Mouse (Mus musculus): ENCODE data around the gene Oosp3. TPM values are rescaled to one million over a fixed set of nuclear protein-coding genes. Genes with fewer than 3 reads are reported as not detected.
A peak's percentile ranks its signal among the peaks of the same experiment; 100 is the strongest.

Gene Oosp3
- polyA plus RNA-seq (2016; fragmentation: Nextera tagmentation; extraction: Ambion mirVana) = not detected in 2 replicates

DNA sequence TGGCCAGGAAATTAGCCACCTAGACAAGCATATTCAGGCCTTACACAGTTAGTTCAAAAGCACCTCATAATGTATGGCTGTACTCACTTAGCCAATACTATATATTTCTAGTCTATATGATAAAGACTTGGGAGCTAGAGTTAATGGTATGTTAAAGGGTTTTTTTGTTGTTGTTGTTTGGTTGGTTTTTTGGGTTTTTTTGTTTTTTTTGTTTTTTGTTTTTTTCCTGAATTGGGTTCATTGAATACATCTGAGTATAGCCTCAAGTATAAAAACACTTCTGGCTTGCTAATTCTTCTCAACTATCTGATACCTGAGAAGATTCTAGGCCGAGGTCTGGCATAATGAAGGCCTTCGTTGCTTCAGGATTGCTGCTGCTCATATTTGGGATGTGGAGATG is at the start of gene Oosp3:
Gene Oosp3, plus strand, starts transcription at position 301 of the 400 bp plus-strand sequence.
- Histone ChIP-seq H3K4me3 (no peak within 1 kb of the TSS), H3K4me1 (no peaks in the 10 kb centered on the region), H3K27ac (no peak within 1 kb of the TSS), H3K9me3 (replicated peaks) (no peaks in the 10 kb centered on the region), H3K4me2 (no peak within 1 kb of the TSS), H3K36me3 (no peaks in the 10 kb centered on the region), H3K27me3 (replicated peaks) (no peaks in the 10 kb centered on the region), H3K9ac (no peak within 1 kb of the TSS)
- no peak for ATAC-seq
- 60% methylated on average over 2 of the region's 2 CpGs for WGBS (ENCODE audit: insufficient replicate concordance)

DNA sequence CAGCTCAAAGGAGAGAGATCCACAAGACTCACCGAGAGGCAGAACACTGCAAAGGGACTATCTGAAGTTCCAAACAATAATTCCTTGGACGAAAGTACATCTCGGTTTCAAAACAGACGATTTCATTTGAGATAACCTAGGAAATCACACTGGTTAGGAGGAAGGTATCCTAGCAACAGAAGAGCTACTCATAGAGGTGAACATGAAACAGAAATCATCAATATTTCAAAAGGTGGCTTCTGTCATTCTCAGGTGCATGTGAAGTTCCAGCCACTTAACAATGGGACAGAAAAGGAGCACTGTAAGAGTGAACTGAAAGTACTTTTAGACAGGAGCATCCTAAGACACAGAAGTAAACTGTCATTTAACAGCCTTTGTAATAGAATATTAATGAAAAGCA is 47.3 kb upstream of the Oosp3 start:
- no peak overlapping the region for H3K4me2 ChIP-seq
- ATAC-seq = no peak
- WGBS (ENCODE audit: insufficient replicate concordance) = 55% methylated on average over 4 of the region's 4 CpGs
- H3K9me3 ChIP-seq (replicated peaks) = no peaks in the 10 kb centered on the region
- H3K27ac ChIP-seq = no peak overlapping the region
- no peak overlapping the region for H3K4me3 ChIP-seq
- no peaks in the 10 kb centered on the region for H3K27me3 ChIP-seq (replicated peaks)
- no peak overlapping the region for H3K9ac ChIP-seq
- H3K4me1 ChIP-seq = no peaks in the 10 kb centered on the region
- H3K36me3 ChIP-seq = no peaks in the 10 kb centered on the region

DNA sequence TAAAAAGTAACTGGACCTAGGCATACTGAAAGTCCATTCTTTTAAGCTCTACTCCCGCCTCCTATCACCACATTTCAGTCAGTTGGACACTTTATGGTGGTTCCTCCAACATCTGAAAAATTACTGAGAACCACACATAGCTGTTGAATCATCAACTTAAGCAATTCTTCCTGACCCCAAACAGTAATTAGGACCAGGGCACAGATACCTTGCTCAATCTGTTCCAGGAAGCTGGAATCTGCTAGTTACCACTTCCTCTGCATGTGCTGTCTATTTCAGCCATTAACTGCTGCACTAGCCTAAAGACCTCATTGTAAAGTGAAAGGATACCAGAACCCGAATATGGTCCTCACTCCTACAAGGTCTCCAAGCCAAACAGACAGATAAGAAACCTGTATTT is 37.7 kb upstream of the Oosp3 start:
- Histone ChIP-seq H3K27ac (no peak overlapping the region), H3K36me3 (no peaks in the 10 kb centered on the region), H3K4me2 (no peak overlapping the region), H3K27me3 (replicated peaks) (no peaks in the 10 kb centered on the region), H3K9me3 (replicated peaks) (no peaks in the 10 kb centered on the region), H3K9ac (no peak overlapping the region), H3K4me3 (no peak overlapping the region), H3K4me1 (peaks cover 10% of the 10 kb centered on the region)
- WGBS (ENCODE audit: insufficient replicate concordance) = 37% methylated on average over 2 of the region's 2 CpGs
- no peak for ATAC-seq

DNA sequence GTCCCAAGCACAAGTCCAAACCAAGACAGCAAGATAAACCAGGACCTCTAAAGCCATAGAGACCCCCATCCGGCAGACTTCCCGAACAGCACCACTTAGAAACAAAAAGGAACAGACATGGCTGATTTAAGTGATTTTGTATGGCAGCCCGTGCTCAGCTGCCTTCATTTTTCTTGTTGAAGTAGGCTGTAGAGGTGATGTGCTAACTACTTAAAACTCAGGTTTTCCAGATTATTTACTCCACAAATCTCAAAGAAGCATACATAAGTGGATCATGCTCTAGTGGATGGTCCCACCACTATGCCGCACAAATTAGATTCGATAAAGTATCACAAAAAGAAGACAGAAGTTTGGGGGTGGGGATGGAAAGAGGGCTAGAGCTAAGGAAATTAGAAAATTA is 36.4 kb upstream of the Oosp3 start, which contains the start of gene Oosp2:
Gene Oosp2, minus strand, starts transcription at position 101 of the 400 bp plus-strand sequence.
- H3K27ac ChIP-seq = no peak within 1 kb of the TSS
- ATAC-seq = no peak
- peaks cover 10% of the 10 kb centered on the region for H3K4me1 ChIP-seq
- H3K4me3 ChIP-seq = no peak within 1 kb of the TSS
- no peaks in the 10 kb centered on the region for H3K36me3 ChIP-seq
- WGBS (ENCODE audit: insufficient replicate concordance) = 83% methylated on average over 5 of the region's 5 CpGs
- H3K9ac ChIP-seq = no peak within 1 kb of the TSS
- H3K9me3 ChIP-seq (replicated peaks) = no peaks in the 10 kb centered on the region
- 0 out of 2 replicates have a peak within 1 kb of the TSS, but pooled peaks have one; percentile 14 for H3K4me2 ChIP-seq
- no peaks in the 10 kb centered on the region for H3K27me3 ChIP-seq (replicated peaks)

DNA sequence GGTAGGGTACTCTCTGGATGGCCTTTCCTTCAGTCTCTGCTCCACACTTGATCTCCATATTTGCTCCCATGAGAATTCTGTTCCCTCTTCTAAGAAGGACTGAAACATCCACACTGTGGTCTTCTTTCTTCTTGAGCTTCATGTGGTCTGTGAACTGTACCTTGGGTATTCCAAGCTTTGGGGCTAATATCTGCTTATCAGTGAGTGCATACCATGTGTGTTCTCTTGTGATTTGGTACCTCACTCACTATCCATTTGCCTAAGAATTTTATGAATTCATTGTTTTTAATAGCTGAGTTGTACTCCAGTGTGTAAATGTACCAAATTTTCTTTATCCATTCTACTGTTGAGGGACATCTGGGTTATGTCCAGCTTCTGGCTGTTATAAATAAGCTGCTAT is 35.3 kb upstream of the Oosp3 start:
- peaks cover 10% of the 10 kb centered on the region for H3K4me1 ChIP-seq
- no peak for ATAC-seq
- H3K9ac ChIP-seq = no peak overlapping the region
- H3K36me3 ChIP-seq = no peaks in the 10 kb centered on the region
- no peak overlapping the region for H3K27ac ChIP-seq
- H3K27me3 ChIP-seq (replicated peaks) = no peaks in the 10 kb centered on the region
- H3K4me2 ChIP-seq = 0 out of 2 replicates have a peak overlapping the region, but pooled peaks have one; percentile 14
- no peaks in the 10 kb centered on the region for H3K9me3 ChIP-seq (replicated peaks)
- H3K4me3 ChIP-seq = no peak overlapping the region

DNA sequence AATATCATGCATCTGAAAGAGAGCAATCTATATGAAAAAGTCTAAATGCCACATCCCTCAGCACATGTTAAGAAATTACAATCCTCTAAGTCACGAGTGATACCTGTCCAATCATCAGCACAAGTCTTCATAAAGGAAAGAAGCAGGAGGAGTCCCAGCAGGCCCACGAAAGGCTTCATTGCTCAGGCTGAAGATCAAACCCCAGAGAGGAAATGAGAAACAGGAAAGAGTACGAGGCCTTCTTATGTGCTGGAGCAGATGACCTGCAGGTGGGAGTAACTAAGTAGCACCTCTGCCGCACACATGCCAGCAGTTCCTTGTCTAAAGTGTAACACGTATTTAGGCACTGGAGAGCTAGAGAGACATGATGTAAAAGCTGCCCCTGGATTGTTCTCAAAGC is 6.0 kb upstream of the Oosp3 start, which contains the start of gene Oosp1:
Gene Oosp1, minus strand, starts transcription at position 312 of the 400 bp plus-strand sequence.
- Histone ChIP-seq H3K4me1 (no peaks in the 10 kb centered on the region), H3K9ac (no peak within 1 kb of the TSS), H3K4me2 (no peak within 1 kb of the TSS), H3K4me3 (no peak within 1 kb of the TSS), H3K36me3 (no peaks in the 10 kb centered on the region), H3K27me3 (replicated peaks) (no peaks in the 10 kb centered on the region), H3K9me3 (replicated peaks) (no peaks in the 10 kb centered on the region), H3K27ac (no peak within 1 kb of the TSS)
- 43% methylated on average over 5 of the region's 5 CpGs for WGBS (ENCODE audit: insufficient replicate concordance)
- ATAC-seq = no peak

DNA sequence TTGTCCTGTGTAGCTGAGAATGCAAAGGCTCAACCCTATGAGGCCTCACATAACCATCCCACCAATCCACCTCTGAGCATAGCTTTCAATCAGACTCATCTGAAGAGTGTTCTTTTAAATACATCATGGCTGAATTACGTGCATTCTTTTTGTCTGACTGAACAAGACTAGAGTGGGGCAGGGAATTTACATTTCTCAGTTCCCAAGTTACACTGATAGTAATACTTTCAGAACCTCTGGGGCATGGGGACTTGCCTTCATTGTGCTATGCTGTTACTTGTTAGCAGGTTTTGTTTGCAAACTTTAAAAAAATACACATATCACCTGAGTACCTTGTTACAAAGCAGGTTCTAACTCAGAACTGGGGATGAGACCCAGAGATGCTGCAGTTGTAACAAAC is 5.4 kb upstream of the Oosp3 start:
- Histone ChIP-seq H3K27ac (no peak overlapping the region), H3K36me3 (no peaks in the 10 kb centered on the region), H3K4me3 (no peak overlapping the region)

DNA sequence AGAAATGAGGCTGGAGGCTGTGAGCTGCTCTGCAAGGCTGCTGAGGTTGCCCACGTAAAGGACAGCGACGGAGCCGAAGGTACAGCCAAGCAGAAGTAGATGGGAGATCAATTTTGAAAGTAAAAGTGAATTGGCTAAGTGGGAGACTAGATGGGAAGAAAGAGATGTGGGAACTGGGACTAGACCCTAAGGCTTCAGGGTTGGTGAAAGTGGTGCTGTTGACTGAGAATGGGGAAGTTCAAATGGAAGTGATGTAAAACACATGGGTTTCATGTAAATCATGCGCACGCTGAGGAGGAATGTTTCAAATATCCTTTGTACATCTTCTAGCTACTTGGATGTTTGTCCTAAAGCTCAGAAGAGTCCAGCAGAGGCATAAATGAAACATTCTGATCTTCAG is 1.5 kb downstream of the Oosp3 start:
- WGBS (ENCODE audit: insufficient replicate concordance) = 71% methylated on average over 6 of the region's 6 CpGs
- no peak overlapping the region for H3K4me3 ChIP-seq
- H3K36me3 ChIP-seq = no peaks in the 10 kb centered on the region

More for the DNA sequence above, 5.4 kb upstream of the Oosp3 start:
- no peaks in the 10 kb centered on the region for H3K4me1 ChIP-seq
- 53% methylated on average over 1 of the region's 1 CpGs for WGBS (ENCODE audit: insufficient replicate concordance)
- no peaks in the 10 kb centered on the region for H3K27me3 ChIP-seq (replicated peaks)
- no peaks in the 10 kb centered on the region for H3K9me3 ChIP-seq (replicated peaks)
- no peak overlapping the region for H3K9ac ChIP-seq
- no peak for ATAC-seq
- H3K4me2 ChIP-seq = no peak overlapping the region

DNA sequence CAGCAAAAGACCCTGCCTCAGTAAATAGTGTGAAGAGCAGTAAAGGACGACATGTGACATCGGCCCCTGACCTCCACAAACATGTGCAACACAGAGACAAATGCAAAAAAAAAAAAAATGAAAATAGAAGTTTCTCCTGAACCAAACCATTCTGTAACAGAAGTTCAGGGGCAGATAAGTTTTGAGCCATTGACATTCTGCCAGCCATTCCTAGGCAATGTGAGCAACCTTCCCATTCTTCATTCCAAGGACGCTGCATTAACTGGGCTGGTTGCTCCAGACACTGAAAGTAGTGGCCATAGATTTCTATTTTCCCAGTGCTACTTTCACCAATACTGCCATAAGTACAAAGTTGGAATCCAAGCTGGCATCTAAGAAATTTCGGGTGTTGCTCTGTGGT is 15.6 kb downstream of the Oosp3 start:
- H3K27me3 ChIP-seq (replicated peaks) = no peaks in the 10 kb centered on the region
- no peak for ATAC-seq
- H3K4me1 ChIP-seq = no peaks in the 10 kb centered on the region
- H3K4me2 ChIP-seq = no peak overlapping the region
- H3K9ac ChIP-seq = no peak overlapping the region
- H3K9me3 ChIP-seq (replicated peaks) = no peaks in the 10 kb centered on the region
- no peak overlapping the region for H3K4me3 ChIP-seq
- no peak overlapping the region for H3K27ac ChIP-seq
- no peaks in the 10 kb centered on the region for H3K36me3 ChIP-seq
- 64% methylated on average over 4 of the region's 4 CpGs for WGBS (ENCODE audit: insufficient replicate concordance)

More for the DNA sequence above, 1.5 kb downstream of the Oosp3 start:
- no peaks in the 10 kb centered on the region for H3K4me1 ChIP-seq
- H3K27me3 ChIP-seq (replicated peaks) = no peaks in the 10 kb centered on the region
- H3K9ac ChIP-seq = no peak overlapping the region
- H3K4me2 ChIP-seq = no peak overlapping the region
- no peak for ATAC-seq
- no peaks in the 10 kb centered on the region for H3K9me3 ChIP-seq (replicated peaks)
- H3K27ac ChIP-seq = no peak overlapping the region

DNA sequence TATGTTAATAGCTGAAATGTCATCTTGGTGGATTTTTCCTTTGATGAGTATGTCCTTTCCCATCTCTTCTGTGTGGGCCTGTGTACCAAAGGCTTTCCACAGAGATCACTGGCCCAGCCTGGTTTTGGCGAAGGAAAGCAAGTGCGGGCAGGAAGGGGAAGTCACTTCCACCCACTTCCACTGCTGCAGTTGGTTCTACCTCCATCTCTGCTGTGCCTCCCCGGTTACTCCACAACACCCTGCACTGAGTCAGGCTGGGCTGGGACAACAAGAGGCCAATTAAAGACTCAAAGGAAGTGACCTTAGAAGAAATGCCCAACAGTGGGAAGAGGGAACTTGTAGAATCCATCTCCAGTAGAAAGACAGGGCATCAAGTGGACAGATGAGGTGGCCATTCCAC is 23.2 kb downstream of the Oosp3 start:
- Histone ChIP-seq H3K4me1 (peaks cover 4% of the 10 kb centered on the region), H3K4me3 (no peak overlapping the region), H3K27me3 (replicated peaks) (no peaks in the 10 kb centered on the region), H3K4me2 (no peak overlapping the region), H3K36me3 (no peaks in the 10 kb centered on the region), H3K9ac (no peak overlapping the region), H3K9me3 (replicated peaks) (no peaks in the 10 kb centered on the region), H3K27ac (no peak overlapping the region)
- WGBS (ENCODE audit: insufficient replicate concordance) = 47% methylated on average over 3 of the region's 3 CpGs
- ATAC-seq = no peak

DNA sequence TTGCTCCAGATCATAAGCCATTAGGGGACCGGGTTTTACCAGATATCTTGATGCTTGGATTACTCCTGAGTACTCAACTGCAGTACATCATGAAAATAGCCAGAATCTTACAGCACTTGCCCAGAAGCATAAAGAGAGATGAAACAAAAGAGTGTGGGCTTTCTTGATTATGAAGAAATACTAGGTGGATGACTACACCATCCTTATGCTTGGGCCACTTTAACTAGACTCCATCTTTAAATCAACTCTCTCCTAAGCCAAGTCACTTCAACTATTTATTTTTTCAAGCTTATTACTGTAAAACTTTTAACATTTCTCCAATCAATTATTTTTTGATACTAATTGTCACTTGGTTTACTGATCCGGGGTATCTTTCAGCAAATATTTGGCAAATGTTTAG is 27.0 kb downstream of the Oosp3 start:
- WGBS (ENCODE audit: insufficient replicate concordance) = 79% methylated on average over 2 of the region's 2 CpGs

DNA sequence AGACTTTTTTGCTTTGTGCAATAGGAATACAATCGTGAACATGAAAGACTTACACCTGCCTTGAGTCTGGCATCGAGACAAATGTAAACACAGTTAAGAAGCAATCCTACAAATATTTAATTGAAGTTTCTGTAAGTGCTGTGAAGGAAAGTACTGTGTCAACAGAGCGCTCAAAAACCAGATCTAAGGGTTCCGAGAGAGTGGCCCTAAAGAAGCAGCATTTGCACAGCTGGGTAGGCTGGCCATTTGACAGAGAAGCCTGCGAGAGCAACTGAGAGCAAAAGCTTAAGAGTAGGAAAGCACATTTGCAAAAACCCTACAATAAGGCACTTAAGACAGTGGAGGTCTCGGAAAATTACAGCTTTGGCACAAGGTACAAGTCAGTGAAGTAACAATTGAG is 27.4 kb downstream of the Oosp3 start:
- no peak for ATAC-seq
- Histone ChIP-seq H3K36me3 (no peaks in the 10 kb centered on the region), H3K4me3 (no peak overlapping the region), H3K9me3 (replicated peaks) (no peaks in the 10 kb centered on the region), H3K27ac (no peak overlapping the region), H3K4me2 (no peak overlapping the region), H3K27me3 (replicated peaks) (no peaks in the 10 kb centered on the region), H3K9ac (no peak overlapping the region), H3K4me1 (peaks cover 21% of the 10 kb centered on the region)
- WGBS (ENCODE audit: insufficient replicate concordance) = 69% methylated on average over 6 of the region's 6 CpGs

More for the DNA sequence above, 27.0 kb downstream of the Oosp3 start:
- Histone ChIP-seq H3K4me3 (no peak overlapping the region), H3K4me1 (peaks cover 21% of the 10 kb centered on the region), H3K4me2 (no peak overlapping the region), H3K9me3 (replicated peaks) (no peaks in the 10 kb centered on the region), H3K27me3 (replicated peaks) (no peaks in the 10 kb centered on the region), H3K9ac (no peak overlapping the region), H3K36me3 (no peaks in the 10 kb centered on the region), H3K27ac (no peak overlapping the region)
- ATAC-seq = no peak

DNA sequence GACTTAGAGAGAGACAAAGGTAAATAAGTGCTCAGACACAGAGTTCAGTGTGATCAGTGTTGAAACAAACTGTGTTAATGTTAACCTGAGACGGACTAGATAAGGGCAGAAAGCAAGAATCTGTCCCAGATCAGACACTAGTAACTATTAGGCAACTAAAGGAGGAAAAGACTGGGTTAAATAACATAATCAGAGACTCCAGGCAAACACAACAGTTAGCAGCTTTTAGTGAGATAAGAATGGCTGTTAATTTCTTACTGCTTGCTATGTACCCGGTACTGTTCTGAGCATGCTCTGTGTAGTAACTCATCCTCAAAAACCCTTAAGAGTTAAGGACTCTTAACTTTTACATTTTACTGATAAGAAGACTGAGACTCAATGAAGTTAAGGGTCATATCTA is 29.1 kb downstream of the Oosp3 start:
- peak; percentile 89 for ATAC-seq
- Histone ChIP-seq H3K27ac (peak overlapping the region; percentile 73; the same call in 1 of the 2 replicates), H3K27me3 (replicated peaks) (no peaks in the 10 kb centered on the region), H3K4me3 (no peak overlapping the region), H3K9me3 (replicated peaks) (no peaks in the 10 kb centered on the region), H3K4me2 (no peak overlapping the region), H3K36me3 (no peaks in the 10 kb centered on the region), H3K9ac (no peak overlapping the region), H3K4me1 (peaks cover 21% of the 10 kb centered on the region)
- 24% methylated on average over 2 of the region's 2 CpGs for WGBS (ENCODE audit: insufficient replicate concordance)

Data from liver, embryonic 12.5 days (tissue).